Mouse (Mus musculus) embryonic fibroblast, embryonic 13.5 days (primary cell): ENCODE results near the gene Rer1.

Source experiments
- CTCF ChIP-seq: IDR thresholded peaks from 2 replicates; pipeline ENCODE4 v1.5.1; 2011; ENCODE audit warnings: mild to moderate bottlenecking, control low read depth, low read length, moderate library complexity, borderline replicate concordance; ENCODE audit not compliant: insufficient read depth
- POLR2A ChIP-seq: IDR thresholded peaks from 2 replicates; pipeline ENCODE4 v1.6.1; 2011; ENCODE audit warnings: low read depth, mild to moderate bottlenecking, control low read depth, low read length, moderate library complexity

DNA sequence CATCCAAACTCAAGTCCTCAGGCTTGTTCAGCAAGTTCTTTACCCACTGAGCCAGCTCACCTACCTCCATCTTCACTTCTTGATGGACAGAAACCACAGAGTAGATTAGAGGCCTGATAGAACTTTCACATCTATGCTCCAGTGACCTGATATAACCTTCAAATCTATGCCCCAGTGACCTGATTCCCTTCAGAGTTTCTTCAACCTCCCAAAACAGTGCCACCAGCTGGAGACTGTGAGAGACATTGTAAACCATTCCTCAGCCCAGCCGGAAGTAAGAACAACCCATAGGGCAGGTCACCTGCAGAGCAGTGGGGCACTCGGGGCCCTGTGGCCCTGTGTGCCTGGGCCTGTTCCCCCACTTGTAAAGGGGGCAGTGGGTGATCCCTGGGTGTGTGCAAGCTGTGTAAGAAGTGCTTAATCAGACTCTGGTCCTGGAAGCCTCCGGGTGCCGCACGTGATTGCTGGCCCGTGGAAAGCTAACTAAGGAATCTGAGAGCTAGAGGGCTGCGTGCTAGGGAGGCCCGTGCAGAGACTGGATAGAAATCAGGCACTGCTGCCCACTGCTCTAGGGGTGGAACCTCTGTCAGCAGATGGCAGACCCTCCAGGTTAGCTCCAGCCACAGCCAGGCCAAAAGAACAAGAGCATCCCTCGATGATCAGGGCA, 37.8 kb upstream of the Rer1 start:
- TF ChIP-seq POLR2A = no peak
- no peak for TF ChIP-seq CTCF
